Mouse (Mus musculus) CH12.LX (cell line): ENCODE measurements at regions not wholly inside any gene's neighbourhood (a gene's known extent, or its start where the extent isn't known, plus 50 kb on each side); places are given as distances from the start of the nearest gene placed in this dataset.

Experiments
- DNase-seq: peaks from one replicate; pipeline ENCODE4 v3.0.0-alpha.2; 2013; ENCODE audit errors: extremely low read depth
- H3K27ac ChIP-seq: 2 replicates; pipeline ENCODE4 v1.5.1; 2012; ENCODE audit warnings: low read depth, mild to moderate bottlenecking, control low read depth, moderate library complexity; ENCODE audit not compliant: insufficient read depth
- H3K27me3 ChIP-seq: replicated peaks from 2 replicates; pipeline ENCODE3; 2012; ENCODE audit warnings: inconsistent platforms
- H3K36me3 ChIP-seq, 2 experiments: replicated peaks in 1 of 2; 2 replicates each; pipeline versions ENCODE3 to v1.6.1; 2012; ENCODE audit warnings: inconsistent platforms in 1 of 2, low read length in 1 of 2, mild to moderate bottlenecking in 1 of 2, mixed read lengths in 1 of 2, moderate library complexity in 1 of 2; ENCODE audit not compliant: control insufficient read depth in 1 of 2, insufficient read depth in 1 of 2
- H3K4me1 ChIP-seq, 2 experiments: 2 replicates each; pipeline ENCODE4 v1.6.1; 2012; ENCODE audit warnings: inconsistent platforms in 1 of 2, moderate library complexity in 1 of 2; ENCODE audit not compliant: insufficient read depth in 2 of 2, control insufficient read depth in 1 of 2
- H3K4me2 ChIP-seq: 2 replicates; pipeline ENCODE4 v1.6.1; 2012; ENCODE audit warnings: low read depth, mild to moderate bottlenecking, control low read depth; ENCODE audit not compliant: poor library complexity, insufficient read depth, severe bottlenecking
- H3K4me3 ChIP-seq, 3 experiments: fragments of 150-350 bp in 1 of 3; sonication (generic) in 1 of 3; replicated peaks in 1 of 3; 2 replicates each; pipeline versions ENCODE3 to v1.5.1; 2011 to 2012; ENCODE audit warnings: low read depth in 2 of 3, low read length in 2 of 3, mild to moderate bottlenecking in 2 of 3, moderate library complexity in 2 of 3, control low read depth in 1 of 3, improper control_type of control experiment in 1 of 3, inconsistent platforms in 1 of 3, mixed read lengths in 1 of 3; ENCODE audit not compliant: poor library complexity in 1 of 3
- H3K79me2 ChIP-seq: replicated peaks from 2 replicates; pipeline ENCODE4 v1.6.1; 2012; ENCODE audit warnings: mild to moderate bottlenecking, moderate library complexity; ENCODE audit not compliant: control insufficient read depth, poor library complexity, insufficient read depth, severe bottlenecking; ENCODE audit errors: extremely low read depth
- H3K9ac ChIP-seq: 2 replicates; pipeline ENCODE4 v1.6.1; 2012; ENCODE audit warnings: low read depth, mild to moderate bottlenecking, control low read depth, moderate library complexity; ENCODE audit not compliant: insufficient read depth
- H3K9me3 ChIP-seq: replicated peaks from 2 replicates; pipeline ENCODE3; 2012; ENCODE audit warnings: low read length, inconsistent platforms, mixed read lengths
- BHLHE40 ChIP-seq: IDR thresholded peaks from 2 replicates; pipeline ENCODE4 v1.6.1; 2011; ENCODE audit warnings: mild to moderate bottlenecking, low read depth, low read length, improper control_type of control experiment
- CTCF ChIP-seq, 2 experiments: IDR thresholded peaks in 1 of 2; conservative IDR thresholded peaks in 1 of 2; 2 replicates each; pipeline ENCODE4 v1.5.1; 2011 to 2012; ENCODE audit warnings: low read depth in 2 of 2, low read length in 2 of 2, improper control_type of control experiment in 1 of 2, inconsistent platforms in 1 of 2, mild to moderate bottlenecking in 1 of 2, moderate library complexity in 1 of 2
- ELF1 ChIP-seq: IDR thresholded peaks from 2 replicates; pipeline ENCODE4 v1.6.1; 2014; ENCODE audit warnings: low read depth, mild to moderate bottlenecking, inconsistent platforms, low read length, improper control_type of control experiment
- EP300 ChIP-seq: IDR thresholded peaks from 2 replicates; pipeline ENCODE4 v1.6.1; 2011; ENCODE audit warnings: low read length, improper control_type of control experiment
- ETS1 ChIP-seq: conservative IDR thresholded peaks from 2 replicates; pipeline ENCODE4 v1.6.1; 2012; ENCODE audit warnings: low read depth, mild to moderate bottlenecking, inconsistent platforms, low read length, improper control_type of control experiment, moderate library complexity
- GABPA ChIP-seq: IDR thresholded peaks from 2 replicates; pipeline ENCODE4 v1.6.1; 2012; ENCODE audit warnings: low read depth, low read length, improper control_type of control experiment, inconsistent platforms; ENCODE audit not compliant: insufficient replicate concordance
- HCFC1 ChIP-seq: IDR thresholded peaks from 2 replicates; pipeline ENCODE4 v1.6.1; 2012; ENCODE audit warnings: low read depth, mild to moderate bottlenecking, inconsistent platforms, low read length, improper control_type of control experiment
- KAT2A ChIP-seq: IDR thresholded peaks from 2 replicates; pipeline ENCODE4 v1.6.1; 2012; ENCODE audit warnings: low read length, improper control_type of control experiment, inconsistent platforms; ENCODE audit not compliant: insufficient replicate concordance
- MAX ChIP-seq: IDR thresholded peaks from 2 replicates; pipeline ENCODE4 v1.6.1; 2011; ENCODE audit warnings: low read length, improper control_type of control experiment
- MAZ ChIP-seq: IDR thresholded peaks from 2 replicates; pipeline ENCODE4 v1.6.1; 2012; ENCODE audit warnings: low read depth, mild to moderate bottlenecking, inconsistent platforms, low read length, improper control_type of control experiment, moderate library complexity
- MEF2A ChIP-seq: IDR thresholded peaks from 2 replicates; pipeline ENCODE4 v1.6.1; 2014; ENCODE audit warnings: low read depth, mild to moderate bottlenecking, inconsistent platforms, low read length, improper control_type of control experiment, borderline replicate concordance
- NELFE ChIP-seq: IDR thresholded peaks from 2 replicates; pipeline ENCODE4 v1.6.1; 2011; ENCODE audit warnings: low read depth, low read length, improper control_type of control experiment
- NRF1 ChIP-seq: IDR thresholded peaks from 2 replicates; pipeline ENCODE4 v1.6.1; 2014; ENCODE audit warnings: low read depth, mild to moderate bottlenecking, inconsistent platforms, low read length, improper control_type of control experiment, moderate library complexity
- PAX5 ChIP-seq: IDR thresholded peaks from 2 replicates; pipeline ENCODE4 v1.6.1; 2012; ENCODE audit warnings: low read length, inconsistent platforms, mixed read lengths
- POLR2A ChIP-seq: IDR thresholded peaks from 2 replicates; pipeline ENCODE4 v1.6.1; 2011; ENCODE audit warnings: low read depth, mild to moderate bottlenecking, improper control_type of control experiment, low read length
- RAD21 ChIP-seq: IDR thresholded peaks from 2 replicates; pipeline ENCODE4 v1.6.1; 2011; ENCODE audit warnings: low read depth, mild to moderate bottlenecking, low read length, improper control_type of control experiment, moderate library complexity
- SIN3A ChIP-seq: IDR thresholded peaks from 2 replicates; pipeline ENCODE4 v1.6.1; 2012; ENCODE audit warnings: low read length, improper control_type of control experiment, inconsistent platforms
- TBP ChIP-seq: conservative IDR thresholded peaks from 2 replicates; pipeline ENCODE4 v1.6.1; 2011; ENCODE audit warnings: low read depth, low read length, improper control_type of control experiment
- USF2 ChIP-seq: conservative IDR thresholded peaks from 2 replicates; pipeline ENCODE4 v1.6.1; 2011; ENCODE audit warnings: low read depth, low read length, improper control_type of control experiment
- ZC3H11A ChIP-seq: IDR thresholded peaks from 2 replicates; pipeline ENCODE4 v1.6.1; 2012; ENCODE audit warnings: low read depth, mild to moderate bottlenecking, inconsistent platforms, low read length, improper control_type of control experiment
- ZKSCAN1 ChIP-seq: IDR thresholded peaks from 2 replicates; pipeline ENCODE4 v1.6.1; 2012; ENCODE audit warnings: low read depth, inconsistent platforms, low read length, improper control_type of control experiment, borderline replicate concordance
- ZMIZ1 ChIP-seq: IDR thresholded peaks from 2 replicates; pipeline ENCODE4 v1.6.1; 2012; ENCODE audit warnings: low read depth, mild to moderate bottlenecking, inconsistent platforms, low read length, improper control_type of control experiment
- ZNF384 ChIP-seq: IDR thresholded peaks from 2 replicates; pipeline ENCODE4 v1.6.1; 2012; ENCODE audit warnings: low read depth, low read length, improper control_type of control experiment, inconsistent platforms
- dilution Hi-C: fragments of 300-500 bp; cut with MboI; formaldehyde crosslinking; loops from 2 replicates; pipeline ENCODE4 v1.14.3; 2020; ENCODE audit warnings: low sequenced_read_pairs; ENCODE audit not compliant: extremely low pct_unique_long_range_greater_than_20kb, extremely low pct_ligation_motif_present
- in situ Hi-C: fragments of 300-500 bp; cut with MboI; formaldehyde crosslinking; loops from 3 replicates; pipeline ENCODE4 v1.14.3; 2019; ENCODE audit warnings: low sequenced_read_pairs, low pct_ligation_motif_present, low pct_unique_long_range_greater_than_20kb, mixed read lengths

- TF ChIP-seq ETS1 (no peak), MAX (no peak), TBP (no peak), ZKSCAN1 (no peak), GABPA (no peak), SIN3A (no peak), MEF2A (no peak), ZMIZ1 (no peak), ZNF384 (no peak), CTCF (conservative IDR thresholded peaks at IDR 0.05 in 1 of 2, IDR thresholded peaks at IDR 0.05 in 1 of 2; ENCODE audit: low read depth in 2 of 2, low read length in 2 of 2) (no peak), NELFE (no peak), ZC3H11A (no peak), EP300 (no peak), USF2 (no peak), POLR2A (no peak), ELF1 (no peak), MAZ (no peak), PAX5 (no peak)
- TF ChIP-seq, all 38 proteins: peak for 0
- H3K4me1 ChIP-seq: no peaks in the 10 kb centered on the region
- H3K27me3 ChIP-seq: no peaks in the 10 kb centered on the region
- no peaks in the 10 kb centered on the region for H3K79me2 ChIP-seq
- H3K9ac ChIP-seq: no peak overlapping the region
- peaks cover 6% of the 10 kb centered on the region for H3K9me3 ChIP-seq
- H3K27ac ChIP-seq: no peak overlapping the region
- no peak for DNase-seq
- in situ Hi-C loops: no loop called here
- no peak overlapping the region for H3K4me3 ChIP-seq
- no peak overlapping the region for H3K4me2 ChIP-seq
- dilution Hi-C loops: no loop called here
- no peaks in the 10 kb centered on the region for H3K36me3 ChIP-seq
Measured at GRCm38 (mm10) chr10:92349043-92349442, 373.2 kb downstream of the Nedd1 start.

- H3K4me3 ChIP-seq: no peak overlapping the region
- no peak for DNase-seq
- no peak overlapping the region for H3K4me2 ChIP-seq
- H3K36me3 ChIP-seq: no peaks in the 10 kb centered on the region
- H3K9ac ChIP-seq: no peak overlapping the region
- peaks cover 4% of the 10 kb centered on the region for H3K9me3 ChIP-seq
- no peaks in the 10 kb centered on the region for H3K27me3 ChIP-seq
- TF ChIP-seq USF2 (no peak), ELF1 (no peak), CTCF (conservative IDR thresholded peaks at IDR 0.05 in 1 of 2, IDR thresholded peaks at IDR 0.05 in 1 of 2; ENCODE audit: low read depth in 2 of 2, low read length in 2 of 2) (no peak), BHLHE40 (no peak), RAD21 (no peak), MEF2A (no peak), SIN3A (no peak), ZNF384 (no peak), ZKSCAN1 (no peak), MAX (no peak), HCFC1 (no peak), NELFE (no peak), ETS1 (no peak), KAT2A (no peak), MAZ (no peak), NRF1 (no peak)
- TF ChIP-seq, all 38 proteins: peak for 0
- Histone ChIP-seq H3K79me2 (no peaks in the 10 kb centered on the region), H3K4me1 (no peaks in the 10 kb centered on the region), H3K27ac (no peak overlapping the region)
- in situ Hi-C loops (no loop called here), dilution Hi-C loops (no loop called here)
Measured at GRCm38 (mm10) chr10:92347960-92348675, 374.1 kb downstream of the Nedd1 start.
